ENCODE assay signal across 8 mouse cellular contexts in genomic region chr11:105362946-105363597, GRCm38 (mm10).
DNase-seq lines count a peak whose midpoint lies in the region; ATAC-seq and TF ChIP-seq lines count a peak whose summit lies in the region.

No protein-coding gene starts in this region.

- no peak for TF ChIP-seq EP300 in heart, postnatal 0 days (IDR thresholded peaks at IDR 0.05; ENCODE audit: low read depth)

- peak overlapping the region; percentile 17 for H3K27ac ChIP-seq in forebrain, embryonic 13.5 days
- H3K27ac ChIP-seq in heart, postnatal 0 days (ENCODE audit: low read depth): peak overlapping the region; percentile 50; the same call in 1 of the 2 replicates
- no peak overlapping the region for H3K27ac ChIP-seq in liver, embryonic 15.5 days (replicated peaks)
- H3K27ac ChIP-seq in neural tube, embryonic 11.5 days (ENCODE audit: low read depth, low read length): no peak overlapping the region

- peak overlapping the region; percentile 77 for H3K4me3 ChIP-seq in E14TG2a.4 (replicated peaks; ENCODE audit: low read length)
- peak overlapping the region; percentile 49 for H3K4me3 ChIP-seq in forebrain, embryonic 13.5 days
- peak overlapping the region; percentile 51 for H3K4me3 ChIP-seq in heart, postnatal 0 days (ENCODE audit: low read depth, low read length)
- H3K4me3 ChIP-seq in liver, embryonic 15.5 days (replicated peaks): peak overlapping the region; percentile 56
- peak overlapping the region; percentile 47 for H3K4me3 ChIP-seq in neural tube, embryonic 11.5 days (ENCODE audit: low read depth, low read length)

- peak overlapping the region; percentile 71 for H3K9ac ChIP-seq in forebrain, embryonic 13.5 days
- peak overlapping the region; percentile 37; the same call in 1 of the 2 replicates for H3K9ac ChIP-seq in heart, postnatal 0 days (replicated peaks; ENCODE audit: low read depth, low read length)
- H3K9ac ChIP-seq in liver, embryonic 15.5 days: peak overlapping the region; percentile 49
- peak overlapping the region; percentile 72 for H3K9ac ChIP-seq in neural tube, embryonic 11.5 days (ENCODE audit: low read length)

- H3K4me1 ChIP-seq in E14TG2a.4 (replicated peaks; ENCODE audit: low read depth, low read length): peaks cover 32% of the 10 kb centered on the region
- peaks cover 27% of the 10 kb centered on the region for H3K4me1 ChIP-seq in forebrain, embryonic 13.5 days
- H3K4me1 ChIP-seq in heart, postnatal 0 days (ENCODE audit: control insufficient read depth, insufficient read depth): peaks cover 19% of the 10 kb centered on the region
- peaks cover 55% of the 10 kb centered on the region for H3K4me1 ChIP-seq in liver, embryonic 15.5 days (replicated peaks)
- peaks cover 15% of the 10 kb centered on the region for H3K4me1 ChIP-seq in neural tube, embryonic 11.5 days (ENCODE audit: control insufficient read depth, insufficient read depth, low read length)

- H3K36me3 ChIP-seq in E14TG2a.4 (ENCODE audit: insufficient read depth, low read length): no peaks in the 10 kb centered on the region
- no peaks in the 10 kb centered on the region for H3K36me3 ChIP-seq in forebrain, embryonic 13.5 days (ENCODE audit: poor library complexity, severe bottlenecking)
- no peaks in the 10 kb centered on the region for H3K36me3 ChIP-seq in heart, postnatal 0 days (replicated peaks; ENCODE audit: control insufficient read depth, insufficient read depth, low read length)
- H3K36me3 ChIP-seq in liver, embryonic 15.5 days (replicated peaks): no peaks in the 10 kb centered on the region
- H3K36me3 ChIP-seq in neural tube, embryonic 11.5 days (ENCODE audit: control insufficient read depth, insufficient read depth, low read length): no peaks in the 10 kb centered on the region

- no peak for DNase-seq in heart, postnatal 0 days (ENCODE audit: low spot score)
- DNase-seq in kidney, postnatal 4 days: peak; percentile 91 to 92
- DNase-seq in neural tube, embryonic 11.5 days (ENCODE audit: low spot score): peak; percentile 89
- DNase-seq in telencephalon, adult 2 months (ENCODE audit: low read depth, low spot score): peak; percentile 18

- under 1% methylated on average over 40 of the region's 40 CpGs for WGBS in forebrain, embryonic 13.5 days
- 2% methylated on average over 40 of the region's 40 CpGs for WGBS in heart, postnatal 0 days
- WGBS in liver, embryonic 15.5 days (ENCODE audit: insufficient replicate concordance): 3% methylated on average over 40 of the region's 40 CpGs
- under 1% methylated on average over 40 of the region's 40 CpGs for WGBS in neural tube, embryonic 11.5 days

- no peaks in the 10 kb centered on the region for H3K9me3 ChIP-seq in E14TG2a.4 (ENCODE audit: low read length)
- H3K9me3 ChIP-seq in forebrain, embryonic 13.5 days (replicated peaks): no peaks in the 10 kb centered on the region
- H3K9me3 ChIP-seq in heart, postnatal 0 days (replicated peaks; ENCODE audit: control insufficient read depth, low read length): no peaks in the 10 kb centered on the region
- no peaks in the 10 kb centered on the region for H3K9me3 ChIP-seq in liver, embryonic 15.5 days (replicated peaks)
- no peaks in the 10 kb centered on the region for H3K9me3 ChIP-seq in neural tube, embryonic 11.5 days (ENCODE audit: control insufficient read depth, low read length)

- 0 out of 2 replicates have a peak, but pooled peaks have one; percentile 15 for ATAC-seq in cerebellum, adult (ENCODE audit: insufficient number of reproducible peaks, low FRiP score, low TSS enrichment)
- ATAC-seq in forebrain, embryonic 13.5 days: peak; percentile 90
- peak; percentile 79 for ATAC-seq in heart, postnatal 0 days (ENCODE audit: insufficient read depth, low read depth)
- ATAC-seq in liver, embryonic 15.5 days (ENCODE audit: insufficient read depth): no peak
- ATAC-seq in neural tube, embryonic 11.5 days (ENCODE audit: insufficient read depth, low FRiP score, low TSS enrichment): peak; percentile 71

- peaks cover 40% of the 10 kb centered on the region for H3K27me3 ChIP-seq in E14TG2a.4 (ENCODE audit: insufficient read depth, low read length)
- H3K27me3 ChIP-seq in forebrain, embryonic 13.5 days: no peaks in the 10 kb centered on the region
- H3K27me3 ChIP-seq in heart, postnatal 0 days (ENCODE audit: control insufficient read depth, insufficient read depth, low read length): no peaks in the 10 kb centered on the region
- H3K27me3 ChIP-seq in liver, embryonic 15.5 days: peaks cover 41% of the 10 kb centered on the region
- no peaks in the 10 kb centered on the region for H3K27me3 ChIP-seq in neural tube, embryonic 11.5 days (ENCODE audit: control insufficient read depth, insufficient read depth, low read length)

- TF ChIP-seq CTCF in E14TG2a.4 (conservative IDR thresholded peaks at IDR 0.05; ENCODE audit: low read length): no peak
- TF ChIP-seq CTCF in heart, postnatal 0 days (IDR thresholded peaks at IDR 0.05; ENCODE audit: low read depth): peak; percentile 67

- peak overlapping the region; percentile 68 for H3K4me2 ChIP-seq in forebrain, embryonic 13.5 days
- peak overlapping the region; percentile 67 for H3K4me2 ChIP-seq in heart, postnatal 0 days (ENCODE audit: low read depth, low read length)
- H3K4me2 ChIP-seq in liver, embryonic 15.5 days: peak overlapping the region; percentile 85
- H3K4me2 ChIP-seq in neural tube, embryonic 11.5 days (ENCODE audit: low read depth): peak overlapping the region; percentile 84

Comparison
In these comparisons a context has a peak if more than half of its experiments do, and no peak if none do; other contexts are left out.
1. H3K27ac ChIP-seq: peak in forebrain, embryonic 13.5 days (single experiment) and heart, postnatal 0 days (single experiment); none in liver, embryonic 15.5 days (single experiment) and neural tube, embryonic 11.5 days (single experiment).
2. Peak in every context shown above with its lines, with median percentiles within 50 percentile points of each other: H3K4me3 ChIP-seq, H3K4me2 ChIP-seq and H3K9ac ChIP-seq.